Mouse (Mus musculus): ENCODE results near the gene Dffa.
A peak's percentile ranks its signal among the peaks of the same experiment; 100 is the strongest.

The Dffa gene

GRCm38 (mm10) chr4:149103875-149104561 is at the start of gene Dffa:
Gene Dffa (plus strand): TSS chr4:149104146.
- DNase-seq, result peak; percentile 92

- no peak for DNase-seq
Measured at GRCm38 (mm10) chr4:149055847-149056246, 48.1 kb upstream of the Dffa start.

DNA sequence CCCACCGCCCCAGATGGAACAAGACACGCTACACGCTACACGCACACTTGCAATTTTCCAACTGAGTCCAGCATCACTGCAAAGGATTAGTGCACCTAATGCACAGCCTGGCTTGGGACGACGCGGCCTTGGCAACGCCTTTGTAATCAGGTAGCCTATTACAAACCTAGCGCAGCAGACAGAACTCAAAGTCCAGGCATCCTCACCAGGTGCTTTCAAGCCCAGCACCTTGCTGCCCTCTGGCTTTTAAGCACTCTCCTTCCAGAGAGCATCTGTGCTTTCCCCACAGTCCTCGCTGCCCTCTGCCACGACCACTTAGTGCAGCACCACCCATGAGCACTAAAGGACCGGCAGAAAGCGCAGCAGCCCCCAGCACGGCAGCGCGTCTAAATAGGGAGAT is 47.0 kb upstream of the Dffa start:
- no peak for DNase-seq

DNA sequence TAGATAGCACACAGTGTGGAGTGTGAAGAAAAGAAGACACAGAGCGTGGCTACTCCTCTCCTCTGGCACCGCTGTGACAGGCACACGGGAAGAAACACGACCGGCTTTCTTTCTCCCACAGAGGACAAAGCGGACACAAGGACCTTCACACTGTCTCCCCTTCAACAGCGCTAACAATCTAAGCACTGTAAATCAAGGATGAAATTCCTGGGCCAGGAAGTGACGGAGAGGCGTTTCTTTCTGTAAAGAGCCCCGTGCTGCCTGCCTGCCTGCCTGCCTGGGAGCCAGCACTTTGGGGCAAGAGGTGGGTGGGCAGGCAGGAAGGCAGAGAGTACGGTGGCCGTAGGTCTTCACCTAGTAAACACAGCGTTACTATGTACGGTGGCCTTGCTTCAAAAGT is 46.5 kb upstream of the Dffa start:
- no peak for DNase-seq

- DNase-seq, result no peak
Measured at GRCm38 (mm10) chr4:149058298-149058697, 45.6 kb upstream of the Dffa start.

DNA sequence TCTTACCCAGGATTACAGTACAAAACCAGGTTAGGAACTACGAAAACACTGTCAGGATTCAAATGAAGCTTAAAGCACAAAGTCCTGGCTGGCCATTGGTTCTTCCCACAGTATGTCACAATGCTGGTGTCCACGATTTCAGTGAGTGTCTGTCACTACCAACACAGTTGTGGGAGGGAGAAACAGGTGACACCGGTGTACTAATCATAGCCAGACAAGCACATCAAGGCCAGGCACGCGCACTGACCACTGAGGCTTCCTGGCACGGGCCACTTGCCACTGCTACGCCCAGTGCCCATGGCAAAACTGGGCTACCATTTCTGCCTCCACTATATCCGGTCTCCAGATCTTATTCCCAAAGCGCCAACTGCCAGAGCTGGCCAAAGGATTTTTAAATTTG is 44.2 kb upstream of the Dffa start:
- no peak for DNase-seq

DNA sequence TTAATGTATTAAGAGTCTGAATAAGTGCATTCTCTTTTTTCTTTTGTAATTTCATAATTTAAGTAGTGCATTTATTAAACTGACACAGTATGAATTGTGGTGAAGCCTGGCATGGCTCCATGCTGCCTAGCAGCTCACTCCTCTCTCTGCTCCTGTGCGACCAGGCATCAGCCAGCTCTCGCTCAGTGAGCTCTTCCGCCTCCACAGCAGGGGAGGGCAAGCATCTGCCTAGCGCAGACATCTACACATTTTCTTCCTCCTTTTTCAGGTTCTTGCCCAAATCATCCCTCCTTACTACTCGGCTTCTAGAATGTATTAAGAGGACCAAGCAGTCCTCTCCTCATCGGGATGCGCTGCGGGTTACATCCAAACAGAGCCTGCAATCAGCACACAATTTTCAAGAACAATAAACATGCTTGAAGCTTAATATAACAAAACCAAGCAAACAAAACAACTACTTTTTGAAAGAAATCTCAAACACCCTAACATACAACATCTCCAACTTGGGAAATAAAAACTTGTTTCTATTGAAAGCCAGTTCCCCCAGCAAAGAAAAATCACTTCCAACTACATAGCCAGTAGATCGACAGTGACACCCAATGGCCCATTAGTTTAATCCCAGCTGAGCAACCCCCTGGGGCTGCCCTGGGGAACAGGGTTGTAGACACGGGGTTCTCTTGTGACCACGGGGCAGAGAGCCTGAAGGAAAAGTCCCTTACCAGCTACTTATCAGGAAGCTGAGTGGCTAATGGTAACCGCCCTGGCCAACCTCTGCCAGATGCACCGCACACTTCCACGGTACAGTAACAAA is 43.1 kb upstream of the Dffa start:
- DNase-seq, result no peak

GRCm38 (mm10) chr4:149061432-149061718 is 42.6 kb upstream of the Dffa start:
- no peak for DNase-seq

DNA sequence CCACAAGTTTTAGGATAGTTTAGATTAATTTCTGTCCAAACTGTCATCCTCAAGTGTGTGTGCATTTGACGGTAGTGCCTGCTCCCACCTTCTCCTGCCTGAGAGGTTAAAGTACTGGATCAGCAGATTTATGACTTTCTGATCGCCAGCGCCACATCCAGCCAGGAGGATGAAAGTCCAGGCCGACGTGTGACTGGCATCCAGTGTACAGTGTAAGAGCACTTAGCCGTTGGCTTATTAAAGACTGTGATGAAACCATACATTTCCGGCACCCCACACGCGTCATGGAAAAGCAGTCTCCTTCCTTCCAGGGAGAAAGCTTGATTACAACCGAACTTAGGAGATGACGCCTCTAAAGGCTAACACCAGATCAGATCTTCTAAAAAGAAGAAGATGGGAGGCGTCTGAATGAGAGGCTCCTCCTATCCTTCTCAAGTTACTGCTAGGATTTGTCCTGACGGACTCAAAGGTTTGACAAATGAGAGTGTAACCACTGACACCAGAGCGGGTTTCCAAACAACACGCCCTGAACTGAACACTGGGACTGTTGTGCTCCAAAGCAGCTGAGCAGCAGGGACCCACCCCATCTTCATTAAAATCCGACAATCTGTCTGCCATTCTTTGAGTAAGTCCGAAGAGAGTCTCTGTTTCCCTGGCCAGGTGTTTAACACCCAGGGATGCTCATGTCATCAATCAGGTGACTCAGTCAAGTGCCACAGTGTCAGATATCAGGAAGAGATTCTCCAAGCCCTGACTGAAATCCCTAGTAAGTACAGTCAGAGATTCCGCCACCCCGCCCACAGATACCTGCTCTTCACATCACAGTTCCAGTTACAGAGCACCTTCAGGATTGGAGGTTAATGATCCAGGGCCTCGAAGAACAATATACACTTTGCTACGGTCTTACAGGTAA is 41.3 kb upstream of the Dffa start:
- DNase-seq, result no peak

GRCm38 (mm10) chr4:149064061-149064854 is 39.7 kb upstream of the Dffa start:
- DNase-seq, result no peak

GRCm38 (mm10) chr4:149066672-149067551 is 37.0 kb upstream of the Dffa start:
- peak; percentile 46 to 59 for DNase-seq

DNA sequence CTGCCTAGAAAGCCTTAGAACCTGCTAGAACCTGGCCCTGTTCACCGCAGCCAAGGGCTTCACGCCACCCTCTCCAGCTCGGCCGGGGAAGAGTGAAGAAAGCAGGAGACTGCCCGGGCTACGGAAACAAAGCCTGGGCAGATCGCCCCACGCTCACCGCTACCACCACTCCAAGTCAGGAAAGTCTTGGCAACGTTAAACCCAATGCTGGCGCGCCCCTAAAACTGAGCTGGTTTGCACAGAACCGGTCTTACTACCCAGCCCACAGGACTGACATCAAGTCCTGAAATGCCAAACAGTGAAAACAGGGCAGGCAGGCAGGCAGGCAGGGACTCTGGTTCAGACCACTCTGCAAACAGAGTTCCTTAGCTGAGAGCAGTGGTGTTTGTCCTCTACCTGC is 28.9 kb upstream of the Dffa start:
- no peak for DNase-seq

GRCm38 (mm10) chr4:149075871-149076575 is 27.9 kb upstream of the Dffa start:
- DNase-seq, result peak; percentile 65 to 76

GRCm38 (mm10) chr4:149078261-149078660 is 25.7 kb upstream of the Dffa start:
- DNase-seq, result no peak

DNA sequence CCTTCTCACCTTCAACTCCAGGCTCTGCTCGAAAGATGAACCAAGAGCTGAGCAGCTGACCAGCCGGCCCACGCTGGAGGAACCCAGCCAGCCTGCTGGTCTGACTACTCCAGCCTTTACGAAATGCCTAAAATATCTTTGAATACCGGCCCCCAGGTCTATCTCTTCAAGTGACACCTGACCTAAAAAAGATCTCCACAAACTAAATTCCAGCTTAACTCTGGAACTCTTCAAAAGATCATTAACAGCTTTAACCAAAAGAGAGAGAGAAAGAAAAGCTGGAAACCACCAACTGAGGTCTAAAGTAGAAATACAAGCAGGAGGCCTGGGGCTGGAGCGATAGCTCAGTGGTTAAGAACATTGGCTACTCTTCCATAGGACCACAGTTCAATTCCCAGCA is 24.3 kb upstream of the Dffa start:
- no peak for DNase-seq

- no peak for DNase-seq
Measured at GRCm38 (mm10) chr4:149080111-149080510, 23.8 kb upstream of the Dffa start.

DNA sequence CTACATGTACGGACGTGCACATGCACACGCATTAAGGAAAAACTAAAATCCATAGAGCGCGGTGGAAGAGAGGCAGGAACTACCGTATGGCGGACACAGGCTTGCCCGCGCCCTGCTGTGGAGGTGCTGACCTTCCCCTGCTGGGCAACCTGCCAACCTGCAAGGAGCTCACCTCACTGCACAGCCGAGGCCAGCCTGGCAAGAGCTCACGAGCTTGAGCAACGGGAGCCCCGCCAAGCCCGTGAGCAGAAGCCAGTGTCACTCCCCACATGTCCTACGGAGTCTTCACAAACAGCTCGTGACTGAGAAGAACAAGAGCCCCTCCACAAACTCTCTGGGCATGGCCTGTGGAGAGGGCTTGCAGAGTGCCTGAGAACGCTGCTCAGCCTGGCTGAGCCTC is 22.4 kb upstream of the Dffa start:
- no peak for DNase-seq

- DNase-seq, result no peak
Measured at GRCm38 (mm10) chr4:149085381-149085780, 18.6 kb upstream of the Dffa start.

DNA sequence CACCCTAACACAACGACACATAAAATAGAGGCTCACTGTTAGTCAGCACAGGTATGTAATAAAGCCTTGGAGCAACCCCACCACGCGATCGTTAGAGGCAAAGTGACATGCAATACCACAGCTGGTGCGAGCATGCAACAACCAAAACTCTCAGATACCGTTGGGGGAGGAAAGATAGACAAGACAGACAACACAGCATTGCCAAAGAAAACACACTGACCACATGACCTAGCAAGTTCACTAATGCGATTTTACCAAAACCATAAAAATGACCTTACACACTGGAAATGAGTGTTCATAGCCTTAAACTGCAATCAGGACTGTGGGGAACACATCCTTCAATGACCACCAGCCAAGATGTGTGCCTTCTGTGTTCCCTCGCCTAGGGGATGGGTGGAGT is 12.6 kb upstream of the Dffa start:
- DNase-seq, result no peak

- DNase-seq, result no peak
Measured at GRCm38 (mm10) chr4:149097956-149098355, 6.0 kb upstream of the Dffa start.

- no peak for DNase-seq
Measured at GRCm38 (mm10) chr4:149098571-149098970, 5.4 kb upstream of the Dffa start.

Measured in thymus, postnatal 36 days (tissue).